In the genomic region with DNA sequence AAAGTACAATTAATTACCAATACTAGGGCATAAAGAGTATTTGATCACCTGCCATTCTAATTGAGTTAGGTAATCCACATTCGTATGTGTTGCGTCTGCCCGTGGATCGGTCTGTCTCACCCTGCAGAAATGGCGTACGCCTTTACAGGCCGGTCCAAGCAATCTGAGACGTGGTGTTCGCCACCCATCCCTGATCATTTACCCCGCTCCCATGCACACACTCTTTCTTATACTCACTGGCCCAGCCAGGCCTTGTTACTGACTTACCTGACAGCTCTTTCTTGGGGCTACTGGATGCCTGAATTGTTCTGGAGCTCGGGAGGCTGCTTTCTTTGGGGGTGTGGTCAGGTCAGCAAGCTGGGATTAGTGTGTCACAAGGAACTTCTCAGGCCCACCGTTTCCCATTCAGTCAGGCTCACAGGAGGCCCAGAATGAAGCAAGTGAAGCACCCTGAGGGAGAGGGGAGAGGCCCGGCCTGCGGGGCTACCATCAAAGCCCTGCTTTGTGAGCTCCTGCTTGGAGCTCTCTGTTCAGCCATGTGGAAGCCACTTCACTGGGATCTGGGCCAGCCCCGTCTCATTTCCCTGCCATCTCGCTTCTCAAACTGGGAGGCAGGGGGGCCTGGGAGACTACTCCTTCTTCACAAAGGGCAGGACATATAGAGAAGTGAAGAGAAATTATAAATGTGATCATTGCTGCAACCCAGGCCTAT, we compare ENCODE assay signal across 11 mouse cellular contexts. TPM values are rescaled to one million over a fixed set of nuclear protein-coding genes. Genes with fewer than 3 reads are reported as not detected.
DNase-seq lines count a peak whose midpoint lies in the region; ATAC-seq lines count a peak whose summit lies in the region.
"Had no signal": no experiment of that assay in that cellular context is flagged by ENCODE, and none has a peak within 500 bp of the region (broad histone marks: within the 10 kb centered on the region; RNA-seq: fewer than 3 reads in every experiment).

Gene Rlbp1, minus strand, starts transcription at position 627 of the 712 bp plus-strand sequence.

- no peaks in the 10 kb centered on the region for H3K9me3 ChIP-seq in embryonic facial prominence, embryonic 10.5 days
- no peaks in the 10 kb centered on the region for H3K9me3 ChIP-seq in midbrain, embryonic 14.5 days (ENCODE audit: control insufficient read depth, low read length)
- H3K9me3 ChIP-seq: liver, embryonic 13.5 days had no signal

- no peak within 1 kb of the TSS for H3K4me2 ChIP-seq in midbrain, embryonic 14.5 days (ENCODE audit: low read length)
- H3K4me2 ChIP-seq: liver, embryonic 13.5 days had no signal

- H3K27me3 ChIP-seq in embryonic facial prominence, embryonic 10.5 days (replicated peaks; ENCODE audit: low read depth, poor library complexity, severe bottlenecking), result no peaks in the 10 kb centered on the region; the same call in 1 of the 2 replicates
- H3K27me3 ChIP-seq in midbrain, embryonic 14.5 days (ENCODE audit: control insufficient read depth, insufficient read depth, low read length), result no peaks in the 10 kb centered on the region

- no peak within 1 kb of the TSS for H3K4me3 ChIP-seq in embryonic facial prominence, embryonic 10.5 days
- no peak within 1 kb of the TSS for H3K4me3 ChIP-seq in midbrain, embryonic 14.5 days (replicated peaks; ENCODE audit: low read depth, low read length)
- H3K4me3 ChIP-seq: liver, embryonic 13.5 days had no signal

- peak within 1 kb of the TSS; percentile 68 for H3K27ac ChIP-seq in embryonic facial prominence, embryonic 10.5 days (replicated peaks)
- H3K27ac ChIP-seq in midbrain, embryonic 14.5 days (replicated peaks; ENCODE audit: low read depth, low read length), result 0 out of 2 replicates have a peak within 1 kb of the TSS, but pooled peaks have one; percentile 1
- H3K27ac ChIP-seq: liver, embryonic 13.5 days had no signal

- peak; percentile 50; the same call in 1 of the 2 replicates for ATAC-seq in midbrain, embryonic 14.5 days (ENCODE audit: low FRiP score, low TSS enrichment)

- peak; percentile 77 to 81 for DNase-seq in cerebellum, postnatal 10 days
- DNase-seq in cerebellum, adult 18-20 months, result no peak
- DNase-seq in embryonic facial prominence, embryonic 10.5 days (ENCODE audit: low spot score), result no peak
- DNase-seq in layer of hippocampus, postnatal 10 days (ENCODE audit: low spot score in 2 of 2), result peak; percentile 70 to 74
- DNase-seq in midbrain, embryonic 14.5 days, result peak; percentile 43
- no peak for DNase-seq in liver
- DNase-seq in ovary, adult 18-20 months (ENCODE audit: low spot score), result no peak
- DNase-seq in gastrocnemius, postnatal 14 days, result no peak
- DNase-seq: liver, embryonic 13.5 days had no signal

- no peaks in the 10 kb centered on the region for H3K36me3 ChIP-seq in embryonic facial prominence, embryonic 10.5 days (replicated peaks)
- no peaks in the 10 kb centered on the region for H3K36me3 ChIP-seq in midbrain, embryonic 14.5 days (ENCODE audit: control insufficient read depth, insufficient read depth, low read length)
- H3K36me3 ChIP-seq: liver, embryonic 13.5 days had no signal

- intact Hi-C loops in gastrocnemius, postnatal 14 days (cut with DNase I; ENCODE audit: low total_unique reads), result no loop called here

- peaks cover 30% of the 10 kb centered on the region for H3K4me1 ChIP-seq in embryonic facial prominence, embryonic 10.5 days
- peaks cover 3% of the 10 kb centered on the region; the same call in 1 of the 2 replicates for H3K4me1 ChIP-seq in midbrain, embryonic 14.5 days (ENCODE audit: control insufficient read depth, insufficient read depth, low read length)

- 58% methylated on average over 16 of the region's 16 CpGs for WGBS in embryonic facial prominence, embryonic 10.5 days
- 56% methylated on average over 16 of the region's 16 CpGs for WGBS in midbrain, embryonic 14.5 days

- no peak within 1 kb of the TSS for H3K9ac ChIP-seq in midbrain, embryonic 14.5 days (replicated peaks; ENCODE audit: low read length)
- H3K9ac ChIP-seq: liver, embryonic 13.5 days had no signal

RNA-seq across cellular contexts. Expression of gene Rlbp1, which starts in this region (rescaled TPM):
- polyA plus RNA-seq in embryonic facial prominence, embryonic 10.5 days (2016; fragmentation: Nextera tagmentation; extraction: Ambion mirVana), result 1.1 and 1.5 TPM in 2 replicates
- total RNA-seq in layer of hippocampus, postnatal 10 days (2021), result 10 to 100 TPM; 22.4 to 32.9 TPM
- 9.2 TPM in 2 replicates for polyA plus RNA-seq in midbrain, embryonic 14.5 days (2014; fragmentation: Nextera tagmentation; extraction: Ambion mirVana)
- total RNA-seq in gastrocnemius, postnatal 14 days (2021), result not detected
- total RNA-seq: adrenal gland, adult 2 months; heart, postnatal 25 days had no signal

Comparison
In these comparisons a context has a peak if more than half of its experiments do, and no peak if none do; other contexts are left out.
1. RNA of gene Rlbp1 (total RNA-seq): 22.4 to 32.9 TPM in layer of hippocampus, postnatal 10 days; not detected in gastrocnemius, postnatal 14 days; every median in the first group is over 10 times any median in the second.
2. DNase-seq: peak in cerebellum, postnatal 10 days (2 of 2), layer of hippocampus, postnatal 10 days (2 of 2) and midbrain, embryonic 14.5 days (single experiment); none in cerebellum, adult 18-20 months (0 of 2), embryonic facial prominence, embryonic 10.5 days (single experiment), liver (single experiment), ovary, adult 18-20 months (single experiment) and gastrocnemius, postnatal 14 days (single experiment).